15 mouse cellular contexts compared by ENCODE assay signal in genomic region chr2:68409640-68410215, GRCm38 (mm10).
DNase-seq lines count a peak whose midpoint lies in the region; ATAC-seq lines count a peak whose summit lies in the region.
"Had no signal": no experiment of that assay in that cellular context is flagged by ENCODE, and none has a peak within 500 bp of the region (broad histone marks: within the 10 kb centered on the region; RNA-seq: fewer than 3 reads in every experiment).

No protein-coding gene starts in this region.

- intact Hi-C loops in left cerebral cortex, postnatal 25 days (cut with DNase I): loop anchor here (5.0 kb wide), 1 partner anchor 47 kb away; no protein-coding TSS in a partner anchor

- no peak overlapping the region for H3K9ac ChIP-seq in hindbrain, embryonic 12.5 days
- H3K9ac ChIP-seq in neural tube, embryonic 12.5 days: no peak overlapping the region
- H3K9ac ChIP-seq in limb, embryonic 12.5 days (replicated peaks): no peak overlapping the region

- ATAC-seq in hindbrain, embryonic 12.5 days (ENCODE audit: low FRiP score): peak; percentile 62
- peak; percentile 45; the same call in 1 of the 2 replicates for ATAC-seq in neural tube, embryonic 12.5 days (ENCODE audit: low FRiP score, low read depth)
- ATAC-seq in limb, embryonic 12.5 days (ENCODE audit: insufficient number of reproducible peaks, insufficient read depth, low FRiP score, low TSS enrichment, low read depth): peak; percentile 28; the same call in 1 of the 2 replicates

- H3K27ac ChIP-seq in hindbrain, embryonic 12.5 days: no peak overlapping the region
- H3K27ac ChIP-seq in hindbrain, embryonic 10.5 days: no peak overlapping the region
- no peak overlapping the region for H3K27ac ChIP-seq in neural tube, embryonic 12.5 days
- no peak overlapping the region for H3K27ac ChIP-seq in limb, embryonic 12.5 days
- H3K27ac ChIP-seq: macrophage had no signal

- H3K36me3 ChIP-seq in hindbrain, embryonic 12.5 days: no peaks in the 10 kb centered on the region
- H3K36me3 ChIP-seq in hindbrain, embryonic 10.5 days: 0 out of 2 replicates have a peak, but pooled peaks cover 7% of the 10 kb centered on the region
- no peaks in the 10 kb centered on the region for H3K36me3 ChIP-seq in neural tube, embryonic 12.5 days
- H3K36me3 ChIP-seq in limb, embryonic 12.5 days: no peaks in the 10 kb centered on the region; the same call in 1 of the 2 replicates

- WGBS in hindbrain, embryonic 12.5 days: 78% methylated on average over 12 of the region's 12 CpGs
- WGBS in hindbrain, embryonic 10.5 days: 92% methylated on average over 12 of the region's 12 CpGs
- WGBS in neural tube, embryonic 12.5 days: 73% methylated on average over 12 of the region's 12 CpGs
- WGBS in limb, embryonic 12.5 days: 81% methylated on average over 12 of the region's 12 CpGs

- no peaks in the 10 kb centered on the region for H3K27me3 ChIP-seq in hindbrain, embryonic 12.5 days
- no peaks in the 10 kb centered on the region for H3K27me3 ChIP-seq in hindbrain, embryonic 10.5 days (ENCODE audit: insufficient read depth, poor library complexity, severe bottlenecking)
- no peaks in the 10 kb centered on the region for H3K27me3 ChIP-seq in neural tube, embryonic 12.5 days (replicated peaks)
- no peaks in the 10 kb centered on the region for H3K27me3 ChIP-seq in limb, embryonic 12.5 days
- H3K27me3 ChIP-seq: CH12.LX had no signal

- 0 out of 2 replicates have a peak, but pooled peaks cover 4% of the 10 kb centered on the region for H3K9me3 ChIP-seq in hindbrain, embryonic 12.5 days (replicated peaks)
- H3K9me3 ChIP-seq in hindbrain, embryonic 10.5 days: no peaks in the 10 kb centered on the region
- no peaks in the 10 kb centered on the region for H3K9me3 ChIP-seq in neural tube, embryonic 12.5 days
- H3K9me3 ChIP-seq in limb, embryonic 12.5 days: no peaks in the 10 kb centered on the region

- peaks cover 53% of the 10 kb centered on the region for H3K4me1 ChIP-seq in hindbrain, embryonic 12.5 days
- H3K4me1 ChIP-seq in hindbrain, embryonic 10.5 days (replicated peaks): peaks cover 54% of the 10 kb centered on the region
- H3K4me1 ChIP-seq in neural tube, embryonic 12.5 days: peaks cover 52% of the 10 kb centered on the region
- H3K4me1 ChIP-seq in limb, embryonic 12.5 days (replicated peaks): peaks cover 57% of the 10 kb centered on the region

- no peak overlapping the region for H3K4me3 ChIP-seq in hindbrain, embryonic 12.5 days
- no peak overlapping the region for H3K4me3 ChIP-seq in hindbrain, embryonic 10.5 days
- no peak overlapping the region for H3K4me3 ChIP-seq in neural tube, embryonic 12.5 days
- no peak overlapping the region for H3K4me3 ChIP-seq in limb, embryonic 12.5 days (replicated peaks)
- H3K4me3 ChIP-seq: myocyte had no signal

- DNase-seq in hindbrain, embryonic 10.5 days (ENCODE audit: low spot score): no peak
- DNase-seq in neural tube, embryonic 10.5 days (ENCODE audit: extremely low spot score, low spot score): no peak
- no peak for DNase-seq in liver
- no peak for DNase-seq in left cerebral cortex, postnatal 25 days (ENCODE audit: low spot score in 2 of 2)
- DNase-seq: adrenal gland, postnatal 36 days; cerebellum, adult 11 months; gastrocnemius, postnatal 36 days; kidney, postnatal 10 days; thymus, postnatal 25 days had no signal

- H3K4me2 ChIP-seq in hindbrain, embryonic 12.5 days (replicated peaks): no peak overlapping the region
- no peak overlapping the region for H3K4me2 ChIP-seq in neural tube, embryonic 12.5 days (replicated peaks)
- H3K4me2 ChIP-seq in limb, embryonic 12.5 days: no peak overlapping the region
